Mouse (Mus musculus): ENCODE measurements at regions not wholly inside any gene's neighbourhood (a gene's known extent, or its start where the extent isn't known, plus 50 kb on each side); places are given as distances from the start of the nearest gene placed in this dataset.
"Not testable (repeated sequence)": the region's sequence is repeated elsewhere in the genome, so short reads cannot be mapped to it uniquely, and the experiment has no call there.

DNA sequence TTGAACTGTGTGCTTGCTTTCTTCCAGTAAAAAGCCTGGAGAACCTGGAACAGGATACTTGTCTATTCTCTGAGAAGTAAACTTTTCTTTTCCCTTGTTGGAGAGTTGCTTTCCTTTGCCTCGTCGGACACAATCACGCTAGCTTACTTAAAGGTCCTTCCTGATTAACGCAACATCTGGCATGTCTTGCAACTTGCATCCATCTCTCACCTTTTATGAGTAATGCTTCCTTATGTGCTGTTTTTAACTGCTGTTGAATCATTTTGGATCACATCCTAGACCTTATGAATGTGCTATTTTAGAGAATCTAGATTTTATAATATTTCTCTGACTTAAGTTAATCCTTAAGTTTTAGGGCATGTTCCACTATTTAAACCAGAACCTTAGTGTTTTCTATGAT, 188.4 kb upstream of the Pcsk5 start:
- DNase-seq = no peak

- DNase-seq = no peak
Measured at GRCm38 (mm10) chr19:18020351-18020750, 182.9 kb upstream of the Pcsk5 start.

GRCm38 (mm10) chr19:18015371-18015770, 177.9 kb upstream of the Pcsk5 start:
- no peak for DNase-seq

- DNase-seq = no peak
Measured at GRCm38 (mm10) chr19:18012029-18012428, 174.6 kb upstream of the Pcsk5 start.

DNA sequence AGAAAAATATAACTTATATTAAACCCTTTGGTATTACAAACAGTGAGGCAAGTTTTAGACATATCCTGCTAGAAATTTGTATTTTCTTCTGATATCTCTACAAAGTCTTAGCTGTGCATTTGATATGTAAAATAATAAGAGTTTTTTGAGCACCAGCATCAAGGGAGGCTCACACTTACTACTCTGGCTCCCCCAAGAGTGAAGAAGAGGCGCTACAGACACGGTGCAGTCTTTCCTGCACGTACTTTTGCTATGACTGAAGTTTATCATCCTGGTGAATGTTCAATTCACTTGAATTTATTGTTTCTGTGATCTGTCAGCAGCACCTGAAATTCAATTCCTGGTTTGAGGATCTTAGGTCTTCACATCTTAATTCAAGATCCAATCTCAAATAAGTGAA, 160.1 kb upstream of the Pcsk5 start:
- DNase-seq = no peak

GRCm38 (mm10) chr19:17983416-17983815, 146.0 kb upstream of the Pcsk5 start:
- DNase-seq = no peak

DNA sequence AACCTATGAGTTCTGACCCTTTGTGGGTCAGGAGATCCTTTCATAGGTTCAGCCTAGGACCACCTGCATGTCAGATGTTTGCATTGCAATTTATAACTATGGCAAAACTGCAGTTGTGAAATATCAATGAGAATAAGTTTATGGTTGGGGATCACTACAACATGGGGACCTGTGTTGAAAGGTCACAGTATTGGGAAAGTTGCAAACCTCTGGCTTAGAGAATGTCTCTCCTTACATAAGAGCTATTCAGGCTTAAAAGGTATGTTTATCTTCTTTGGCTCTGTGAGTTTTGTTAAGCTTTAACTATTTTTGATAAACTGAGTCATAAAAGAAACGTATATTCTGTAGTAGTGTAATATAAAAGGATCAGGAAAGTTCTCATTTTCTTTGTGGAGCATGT, 128.1 kb upstream of the Pcsk5 start:
- no peak for DNase-seq

GRCm38 (mm10) chr19:17958440-17958839, 121.0 kb upstream of the Pcsk5 start:
- DNase-seq = peak; percentile 1

DNA sequence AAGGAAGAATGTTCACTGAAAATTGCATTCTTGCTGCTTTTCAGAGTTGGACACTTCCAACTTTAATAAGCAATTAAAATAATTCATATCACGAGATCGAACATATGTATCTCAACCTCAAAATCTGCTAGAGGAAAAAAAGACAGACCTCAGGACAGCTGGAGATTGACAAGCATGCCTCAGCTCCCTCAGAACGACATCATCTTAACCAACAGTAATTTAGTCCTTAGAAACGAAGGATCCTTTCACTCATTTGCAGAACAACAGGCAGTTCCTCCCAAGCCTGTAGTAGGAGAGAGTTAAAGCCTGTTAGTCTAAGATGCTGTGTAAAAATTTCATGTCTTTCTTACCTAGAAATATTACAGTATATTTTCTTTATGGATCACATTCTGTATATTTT, 95.2 kb upstream of the Pcsk5 start:
- no peak for DNase-seq

DNA sequence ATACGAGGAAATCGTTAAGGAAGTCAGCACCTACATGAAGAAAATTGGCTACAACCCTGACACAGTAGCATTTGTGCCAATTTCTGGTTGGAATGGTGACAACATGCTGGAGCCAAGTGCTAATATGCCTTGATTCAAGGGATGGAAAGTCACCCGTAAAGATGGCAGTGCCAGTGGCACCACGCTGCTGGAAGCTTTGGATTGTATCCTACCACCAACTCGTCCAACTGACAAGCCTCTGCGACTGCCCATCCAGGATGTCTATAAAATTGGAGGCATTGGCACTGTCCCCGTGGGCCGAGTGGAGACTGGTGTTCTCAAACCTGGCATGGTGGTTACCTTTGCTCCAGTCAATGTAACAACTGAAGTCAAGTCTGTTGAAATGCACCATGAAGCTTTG, 89.7 kb upstream of the Pcsk5 start:
- DNase-seq = not testable (repeated sequence)

DNA sequence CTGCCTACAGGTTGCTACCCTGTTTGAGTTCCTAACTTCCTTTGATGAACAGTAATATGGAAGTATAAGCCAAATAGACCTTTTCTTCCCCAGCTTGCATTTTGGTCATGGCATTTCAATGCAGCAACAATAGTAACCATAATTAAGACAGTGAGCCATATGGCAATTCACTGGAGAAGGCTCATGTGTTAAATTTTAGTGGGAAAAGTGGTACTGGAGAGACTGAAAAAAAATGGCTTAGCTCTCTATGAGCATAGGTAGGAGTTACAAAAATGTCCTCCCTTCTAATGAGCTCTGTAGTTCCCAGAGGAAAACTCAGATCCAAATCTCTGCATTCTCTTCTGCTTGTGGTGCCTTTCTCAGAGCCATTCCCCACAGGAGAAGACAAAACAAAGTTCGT, 70.1 kb upstream of the Pcsk5 start:
- DNase-seq = no peak

DNA sequence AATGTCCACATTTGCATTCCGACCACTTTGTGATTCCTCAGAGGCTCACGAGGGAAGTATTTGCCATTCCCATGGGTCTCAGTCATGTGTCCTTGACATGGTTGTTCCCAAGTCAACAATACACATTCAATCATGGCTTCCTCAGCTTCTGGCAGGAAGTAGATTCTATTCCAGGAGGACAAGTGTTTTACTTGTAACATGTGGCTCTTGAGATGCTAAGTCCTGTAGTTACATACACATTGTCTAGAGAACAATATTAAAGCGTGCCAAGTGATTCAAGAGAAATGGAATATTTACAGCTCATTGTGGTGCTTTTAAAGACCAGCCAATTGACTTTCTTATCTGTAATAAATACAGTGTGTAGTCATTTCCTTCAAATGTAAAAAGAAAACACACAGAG, 66.7 kb upstream of the Pcsk5 start:
- DNase-seq = no peak

DNA sequence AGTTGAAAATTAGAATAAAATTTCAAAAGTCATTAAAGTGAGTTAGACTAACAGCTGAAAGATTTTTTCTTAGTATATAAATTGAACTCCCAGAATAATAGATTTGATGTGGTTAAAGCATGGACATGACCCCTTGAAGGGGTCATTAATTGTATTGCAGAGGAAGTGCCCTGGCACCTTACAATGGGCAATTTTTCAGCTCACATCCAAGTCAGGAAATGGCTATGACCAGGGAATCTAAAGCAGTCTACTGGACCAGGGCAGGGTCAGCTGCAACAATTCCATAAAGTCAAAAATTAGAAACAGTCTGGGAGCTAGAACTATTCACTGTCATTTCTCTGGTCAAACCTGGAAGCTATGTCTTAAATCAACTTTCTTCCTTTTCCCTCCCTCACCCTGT, 55.2 kb upstream of the Pcsk5 start:
- no peak for DNase-seq

Measured in embryo, embryonic 11 days (tissue).